Mouse (Mus musculus) liver, embryonic 16.5 days (tissue): ENCODE measurements around the gene Spata13. TPM values are rescaled to one million over a fixed set of nuclear protein-coding genes. Genes with fewer than 3 reads are reported as not detected.

Experiments
- ATAC-seq: fragments of 200-750 bp; cut with Nextera tagmentation; 2 replicates; pipeline ENCODE4 v1.8.0; 2017; ENCODE audit warnings: low read depth, mild to moderate bottlenecking, moderate number of reproducible peaks, moderate library complexity
- H3K27ac ChIP-seq: fragments of 300-500 bp; sonication (generic); 2 replicates; pipeline ENCODE4 v1.5.1; 2014; ENCODE audit warnings: mild to moderate bottlenecking, low read length
- H3K27me3 ChIP-seq: fragments of 300-500 bp; sonication (generic); 2 replicates; pipeline ENCODE4 v1.6.1; 2014; ENCODE audit warnings: low read depth, low read length, mixed read lengths; ENCODE audit not compliant: control insufficient read depth, insufficient read depth
- H3K36me3 ChIP-seq: fragments of 300-500 bp; sonication (generic); 2 replicates; pipeline ENCODE4 v1.6.1; 2014; ENCODE audit warnings: mild to moderate bottlenecking; ENCODE audit not compliant: control insufficient read depth, insufficient read depth
- H3K4me1 ChIP-seq: fragments of 300-500 bp; sonication (generic); 2 replicates; pipeline ENCODE4 v1.6.1; 2014; ENCODE audit warnings: low read depth, low read length, mixed read lengths; ENCODE audit not compliant: control insufficient read depth
- H3K4me2 ChIP-seq: fragments of 300-500 bp; sonication (generic); 2 replicates; pipeline ENCODE4 v1.6.1; 2014; ENCODE audit warnings: low read depth, low read length, mixed read lengths
- H3K4me3 ChIP-seq: fragments of 300-500 bp; sonication (generic); 2 replicates; pipeline ENCODE4 v1.5.1; 2014; ENCODE audit warnings: low read depth, mild to moderate bottlenecking, low read length
- H3K9ac ChIP-seq: fragments of 300-500 bp; sonication (generic); 2 replicates; pipeline ENCODE4 v1.6.1; 2014; ENCODE audit warnings: low read depth, low read length
- H3K9me3 ChIP-seq: fragments of 300-500 bp; sonication (generic); replicated peaks from 2 replicates; pipeline ENCODE4 v1.6.1; 2016; ENCODE audit warnings: low read length; ENCODE audit not compliant: control insufficient read depth
- WGBS: fragments of 180-500 bp; shearing (Covaris S2); extraction: QIAGEN DNeasy Blood & Tissue Kit; methylation state at CpG from one replicate; pipeline ENCODE4 v1.1.7; 2014; ENCODE audit not compliant: insufficient replicate concordance; 5-methylcytosine and 5-hydroxymethylcytosine counted together
- polyA plus RNA-seq: library from polyadenylated mRNA; unstranded; fragments of >200 nt; fragmentation: Nextera tagmentation; extraction: Ambion mirVana; gene quantifications from 2 replicates; pipeline ENCODE4 v1.2.1, GENCODE M21; 2015

Gene Spata13
- polyA plus RNA-seq, 1 experiment from 2014 or later, result 21.5 TPM

GRCm38 (mm10) chr14:60727130-60727529 is 93.3 kb downstream of the Spata13 start:
- 42% methylated on average over 4 of the region's 4 CpGs for WGBS
- no peaks in the 10 kb centered on the region for H3K36me3 ChIP-seq
- ATAC-seq, result no peak
- H3K27ac ChIP-seq, result no peak overlapping the region
- H3K9me3 ChIP-seq, result no peaks in the 10 kb centered on the region
- no peaks in the 10 kb centered on the region; the same call in 1 of the 2 replicates for H3K4me1 ChIP-seq
- H3K9ac ChIP-seq, result no peak overlapping the region
- no peak overlapping the region for H3K4me3 ChIP-seq
- no peak overlapping the region for H3K4me2 ChIP-seq
- H3K27me3 ChIP-seq, result no peaks in the 10 kb centered on the region

GRCm38 (mm10) chr14:60732081-60732480 is 98.3 kb downstream of the Spata13 start:
- Histone ChIP-seq H3K9me3 (no peaks in the 10 kb centered on the region), H3K4me3 (no peak overlapping the region), H3K27me3 (no peaks in the 10 kb centered on the region), H3K36me3 (no peaks in the 10 kb centered on the region), H3K27ac (no peak overlapping the region), H3K4me2 (no peak overlapping the region), H3K4me1 (peaks cover 10% of the 10 kb centered on the region), H3K9ac (no peak overlapping the region)
- ATAC-seq, result no peak
- 21% methylated on average over 6 of the region's 6 CpGs for WGBS

GRCm38 (mm10) chr14:60732787-60733186 is 99.0 kb downstream of the Spata13 start:
- H3K9ac ChIP-seq, result peak overlapping the region; percentile 15; the same call in 1 of the 2 replicates

DNA sequence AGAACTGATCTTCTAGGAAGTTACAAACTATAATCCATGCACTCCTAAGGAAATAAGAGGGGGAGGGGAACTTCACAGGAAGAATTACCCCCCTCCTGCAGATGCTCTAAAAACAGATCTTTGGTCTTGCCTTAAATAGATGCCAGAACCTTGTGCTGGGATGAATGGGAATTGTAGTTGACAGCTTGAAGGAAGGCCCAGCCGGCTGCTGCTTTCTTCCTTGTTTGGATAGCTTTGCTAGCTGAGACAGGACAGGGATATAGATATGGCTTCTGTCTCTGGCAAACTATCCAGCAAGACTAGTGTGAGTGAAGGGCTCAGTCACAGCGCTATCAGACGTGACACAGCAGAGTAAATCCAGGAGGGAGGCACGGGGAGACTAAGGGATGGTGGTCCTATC is 99.9 kb downstream of the Spata13 start:
- no peaks in the 10 kb centered on the region for H3K9me3 ChIP-seq
- peaks cover 12% of the 10 kb centered on the region for H3K4me1 ChIP-seq
- WGBS, result 45% methylated on average over 4 of the region's 4 CpGs
- ATAC-seq, result no peak
- no peak overlapping the region for H3K27ac ChIP-seq
- H3K36me3 ChIP-seq, result no peaks in the 10 kb centered on the region
- H3K4me3 ChIP-seq, result peak overlapping the region; percentile 16
- H3K9ac ChIP-seq, result no peak overlapping the region
- H3K27me3 ChIP-seq, result no peaks in the 10 kb centered on the region
- H3K4me2 ChIP-seq, result peak overlapping the region; percentile 10; the same call in 1 of the 2 replicates

More at GRCm38 (mm10) chr14:60732787-60733186, 99.0 kb downstream of the Spata13 start:
- Histone ChIP-seq H3K4me3 (peak overlapping the region; percentile 16), H3K27ac (peak overlapping the region; percentile 40; the same call in 1 of the 2 replicates), H3K9me3 (no peaks in the 10 kb centered on the region), H3K4me2 (peak overlapping the region; percentile 28; the same call in 1 of the 2 replicates), H3K36me3 (no peaks in the 10 kb centered on the region), H3K4me1 (peaks cover 12% of the 10 kb centered on the region), H3K27me3 (no peaks in the 10 kb centered on the region)
- 4% methylated on average over 16 of the region's 16 CpGs for WGBS
- ATAC-seq, result no peak

DNA sequence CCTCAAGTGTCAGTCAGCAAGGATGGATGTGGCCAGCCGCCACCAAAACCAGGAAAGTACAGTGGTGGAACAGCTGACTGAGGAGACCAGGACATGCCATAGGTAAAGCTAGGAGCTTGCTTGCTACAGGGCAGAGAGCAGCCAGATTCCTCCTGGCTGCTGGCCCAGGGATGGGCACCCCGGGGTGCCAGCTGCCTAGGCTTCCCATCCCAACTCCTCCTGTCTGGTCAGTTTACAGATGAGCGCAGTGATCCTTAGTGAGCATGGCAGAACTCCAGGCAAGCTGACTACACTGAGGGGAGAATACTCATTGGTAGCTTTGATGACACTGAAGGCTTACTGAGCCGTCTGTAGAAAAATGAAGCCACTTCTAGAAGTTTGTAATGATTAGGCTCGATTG is 101.4 kb downstream of the Spata13 start:
- H3K27me3 ChIP-seq, result no peaks in the 10 kb centered on the region
- no peak for ATAC-seq
- peaks cover 14% of the 10 kb centered on the region for H3K4me1 ChIP-seq
- 60% methylated on average over 5 of the region's 5 CpGs for WGBS
- H3K27ac ChIP-seq, result no peak overlapping the region
- H3K4me2 ChIP-seq, result no peak overlapping the region
- H3K9ac ChIP-seq, result no peak overlapping the region
- no peak overlapping the region for H3K4me3 ChIP-seq
- no peaks in the 10 kb centered on the region for H3K36me3 ChIP-seq
- no peaks in the 10 kb centered on the region for H3K9me3 ChIP-seq

DNA sequence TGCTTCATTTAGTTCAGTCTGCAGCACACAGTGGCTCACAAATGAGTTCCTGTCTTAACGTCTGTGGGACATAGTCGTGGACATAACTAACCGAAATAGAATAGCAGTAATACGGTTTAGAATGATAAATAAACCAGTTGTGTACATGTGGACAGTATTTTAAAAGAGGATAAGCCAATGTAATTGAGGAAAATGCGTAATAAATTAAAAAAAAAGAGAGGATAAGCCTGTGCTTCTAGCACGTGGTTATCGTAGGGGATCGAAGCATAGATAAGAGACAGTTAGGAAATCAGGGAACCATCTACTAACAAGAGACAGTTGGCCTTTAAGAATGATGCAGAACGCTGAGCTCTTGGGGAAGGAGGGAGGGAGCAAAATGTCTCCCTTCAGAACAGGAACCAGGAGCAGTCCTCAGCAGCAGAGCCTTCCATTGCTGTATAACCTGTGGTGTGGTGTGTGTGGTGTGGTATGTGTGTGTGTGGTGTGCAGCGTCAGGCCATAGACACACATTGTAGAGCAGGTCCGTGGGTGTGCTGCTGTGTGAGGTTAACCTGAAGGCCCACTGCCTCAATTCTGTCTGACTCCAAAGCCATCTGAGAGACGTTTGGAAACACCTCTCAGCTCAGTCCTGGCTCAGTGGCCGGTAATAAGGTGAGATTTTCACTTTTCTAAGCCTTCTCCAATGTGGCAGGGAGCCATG is 102.2 kb downstream of the Spata13 start:
- Histone ChIP-seq H3K27me3 (no peaks in the 10 kb centered on the region), H3K36me3 (no peaks in the 10 kb centered on the region), H3K9me3 (no peaks in the 10 kb centered on the region), H3K4me2 (peak overlapping the region; percentile 11; the same call in 1 of the 2 replicates), H3K4me3 (no peak overlapping the region), H3K27ac (peak overlapping the region; percentile 79), H3K4me1 (peaks cover 14% of the 10 kb centered on the region), H3K9ac (no peak overlapping the region)
- WGBS, result 22% methylated on average over 13 of the region's 13 CpGs
- no peak for ATAC-seq

- Histone ChIP-seq H3K9ac (no peak overlapping the region), H3K27ac (peak overlapping the region; percentile 79), H3K27me3 (no peaks in the 10 kb centered on the region), H3K9me3 (no peaks in the 10 kb centered on the region), H3K4me1 (peaks cover 14% of the 10 kb centered on the region), H3K4me3 (0 out of 2 replicates have a peak overlapping the region, but pooled peaks have one; percentile 9), H3K4me2 (peak overlapping the region; percentile 28), H3K36me3 (no peaks in the 10 kb centered on the region)
- 11% methylated on average over 4 of the region's 4 CpGs for WGBS
- ATAC-seq, result peak; percentile 53
Observed at GRCm38 (mm10) chr14:60736591-60737192, 102.9 kb downstream of the Spata13 start.

GRCm38 (mm10) chr14:60737202-60737611 is 103.4 kb downstream of the Spata13 start:
- no peak overlapping the region for H3K4me2 ChIP-seq
- H3K36me3 ChIP-seq, result no peaks in the 10 kb centered on the region
- no peak overlapping the region for H3K4me3 ChIP-seq
- H3K27me3 ChIP-seq, result no peaks in the 10 kb centered on the region
- no peaks in the 10 kb centered on the region for H3K9me3 ChIP-seq
- H3K27ac ChIP-seq, result peak overlapping the region; percentile 79
- no peak overlapping the region for H3K9ac ChIP-seq
- H3K4me1 ChIP-seq, result peaks cover 14% of the 10 kb centered on the region
- WGBS, result 18% methylated on average over 7 of the region's 7 CpGs
- no peak for ATAC-seq

DNA sequence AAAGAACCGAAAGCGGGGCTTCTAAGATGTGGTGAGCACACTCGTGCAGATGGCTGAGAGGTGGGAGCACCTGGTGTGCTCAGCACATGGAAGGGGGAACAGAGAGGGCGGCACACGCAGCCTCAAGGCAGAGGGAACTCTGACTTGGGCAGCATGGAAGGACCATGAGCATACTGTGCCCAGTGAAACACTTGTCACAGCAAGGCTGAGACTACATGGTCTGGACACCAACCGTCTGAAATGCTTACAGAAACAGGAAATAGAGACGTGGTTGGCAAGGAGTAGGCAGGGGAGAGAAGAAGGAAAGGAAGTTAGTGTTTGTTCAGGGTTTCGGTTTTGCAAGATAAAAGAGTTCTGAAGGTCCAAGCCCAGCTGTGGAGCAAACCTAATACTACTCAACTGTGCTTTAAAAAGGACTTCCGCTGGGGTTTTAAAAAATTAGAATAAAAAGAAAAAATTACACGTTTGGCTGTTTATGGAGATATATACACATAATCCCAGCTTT is 104.7 kb downstream of the Spata13 start:
- H3K27ac ChIP-seq, result peak overlapping the region; percentile 79
- H3K4me1 ChIP-seq, result peaks cover 14% of the 10 kb centered on the region

More for the DNA sequence above, 104.7 kb downstream of the Spata13 start:
- H3K9me3 ChIP-seq, result no peaks in the 10 kb centered on the region
- ATAC-seq, result no peak
- H3K4me3 ChIP-seq, result no peak overlapping the region
- H3K27me3 ChIP-seq, result no peaks in the 10 kb centered on the region
- H3K4me2 ChIP-seq, result peak overlapping the region; percentile 31; the same call in 1 of the 2 replicates
- H3K9ac ChIP-seq, result no peak overlapping the region
- no peaks in the 10 kb centered on the region for H3K36me3 ChIP-seq
- WGBS, result 31% methylated on average over 10 of the region's 10 CpGs
